Mouse (Mus musculus) stomach, postnatal 0 days (tissue): ENCODE results near the gene Scaf4.

ENCODE experiments used
- CTCF ChIP-seq: IDR thresholded peaks from 2 replicates; pipeline ENCODE4 v1.5.1; 2016; ENCODE audit warnings: antibody characterized with exemption, low read depth, mild to moderate bottlenecking, moderate library complexity
- EP300 ChIP-seq: optimal IDR thresholded peaks from 2 replicates; pipeline ENCODE3; 2016; ENCODE audit warnings: antibody characterized with exemption

GRCm38 (mm10) chr16:90301706-90302105 is 17.4 kb upstream of the Scaf4 start:
- no peak for TF ChIP-seq CTCF
- no peak for TF ChIP-seq EP300
